Mouse (Mus musculus) lung, adult 2 months (tissue): ENCODE measurements around the gene Prpf40b.

Experiments
- CTCF ChIP-seq: fragments of 200-500 bp; IDR thresholded peaks from 2 replicates; pipeline ENCODE4 v1.5.1; 2011; ENCODE audit warnings: mild to moderate bottlenecking, low read length, control low read depth; ENCODE audit not compliant: insufficient read depth
- POLR2A ChIP-seq: fragments of 200-500 bp; IDR thresholded peaks from 2 replicates; pipeline ENCODE4 v1.6.1; 2011; ENCODE audit warnings: low read depth, mild to moderate bottlenecking, control low read depth, low read length, borderline replicate concordance; ENCODE audit errors: extremely low read depth

DNA sequence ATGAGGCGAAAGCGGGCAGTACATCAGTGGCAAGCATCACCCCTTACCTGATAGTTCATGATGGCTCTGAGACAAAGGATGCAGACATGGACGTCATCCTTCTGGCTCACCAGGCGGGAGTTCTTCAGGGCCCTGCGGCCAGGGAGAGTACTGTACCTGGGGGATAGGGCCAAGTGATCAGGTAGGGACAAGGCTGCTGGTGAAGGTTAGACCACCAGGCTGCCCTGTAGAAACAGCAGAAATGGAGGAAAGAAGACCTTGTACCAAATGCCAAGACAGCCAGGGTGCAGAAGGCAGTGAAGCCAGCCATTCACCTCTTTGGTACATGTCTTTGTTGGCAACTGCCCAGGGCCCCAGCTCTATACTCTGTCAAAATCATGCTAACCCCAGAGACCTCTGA, 33.1 kb downstream of the Prpf40b start:
- TF ChIP-seq CTCF: no peak
- TF ChIP-seq POLR2A: no peak
